Mouse (Mus musculus): ENCODE measurements around the gene Trpm8. TPM values are rescaled to one million over a fixed set of nuclear protein-coding genes. Genes with fewer than 3 reads are reported as not detected.

Gene Trpm8
- polyA plus RNA-seq, 1 experiment: not detected

DNA sequence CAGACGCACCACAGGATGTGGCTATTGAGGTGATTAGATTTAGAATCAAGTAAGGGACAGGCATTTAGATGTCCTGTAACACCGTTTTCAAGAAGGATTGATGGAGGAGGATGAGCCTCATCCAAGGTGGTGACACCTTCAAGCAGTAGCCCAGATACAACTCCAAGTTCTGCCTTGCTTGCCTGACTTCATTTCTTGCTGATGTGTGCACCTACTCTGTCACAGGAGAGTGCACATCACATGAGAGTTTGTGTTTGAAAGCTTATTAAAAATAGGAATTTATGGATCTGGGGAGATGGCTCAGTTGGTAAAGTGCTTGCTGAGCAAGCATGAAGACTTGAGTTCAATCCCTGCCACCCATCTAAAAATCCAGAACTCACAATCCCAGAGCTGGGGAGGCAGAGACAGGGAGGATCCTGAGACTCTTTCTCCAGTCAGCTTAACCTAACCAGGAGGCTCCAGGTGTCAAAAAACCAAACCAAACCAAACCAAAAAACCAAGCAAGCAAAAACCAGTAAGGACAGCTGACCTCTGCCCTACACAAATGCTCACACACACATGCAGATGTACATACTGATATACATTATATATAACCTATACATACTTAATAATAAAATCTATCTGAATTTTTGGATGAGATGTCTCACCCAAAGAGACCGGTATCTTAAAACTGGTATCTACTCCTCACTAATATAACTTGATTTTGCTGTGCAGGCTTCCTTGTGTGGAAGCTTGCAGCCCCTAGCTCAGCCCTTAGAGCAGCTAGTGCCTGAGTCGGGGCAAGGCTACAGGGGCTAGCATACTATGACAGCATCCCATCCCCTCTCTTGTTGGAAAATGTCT lies 21.4 kb downstream of the Trpm8 start:
- TF ChIP-seq GATA1 (IDR thresholded peaks at IDR 0.05; ENCODE audit: low read length): no peak

- TF ChIP-seq GATA1 (IDR thresholded peaks at IDR 0.05; ENCODE audit: low read length): no peak
These were observed 22.1 kb downstream of the Trpm8 start for GRCm38 (mm10) chr1:88299529-88299945.

- no peak for TF ChIP-seq GATA1 (IDR thresholded peaks at IDR 0.05; ENCODE audit: low read length)
These were observed 23.0 kb downstream of the Trpm8 start for GRCm38 (mm10) chr1:88300301-88301050.

DNA sequence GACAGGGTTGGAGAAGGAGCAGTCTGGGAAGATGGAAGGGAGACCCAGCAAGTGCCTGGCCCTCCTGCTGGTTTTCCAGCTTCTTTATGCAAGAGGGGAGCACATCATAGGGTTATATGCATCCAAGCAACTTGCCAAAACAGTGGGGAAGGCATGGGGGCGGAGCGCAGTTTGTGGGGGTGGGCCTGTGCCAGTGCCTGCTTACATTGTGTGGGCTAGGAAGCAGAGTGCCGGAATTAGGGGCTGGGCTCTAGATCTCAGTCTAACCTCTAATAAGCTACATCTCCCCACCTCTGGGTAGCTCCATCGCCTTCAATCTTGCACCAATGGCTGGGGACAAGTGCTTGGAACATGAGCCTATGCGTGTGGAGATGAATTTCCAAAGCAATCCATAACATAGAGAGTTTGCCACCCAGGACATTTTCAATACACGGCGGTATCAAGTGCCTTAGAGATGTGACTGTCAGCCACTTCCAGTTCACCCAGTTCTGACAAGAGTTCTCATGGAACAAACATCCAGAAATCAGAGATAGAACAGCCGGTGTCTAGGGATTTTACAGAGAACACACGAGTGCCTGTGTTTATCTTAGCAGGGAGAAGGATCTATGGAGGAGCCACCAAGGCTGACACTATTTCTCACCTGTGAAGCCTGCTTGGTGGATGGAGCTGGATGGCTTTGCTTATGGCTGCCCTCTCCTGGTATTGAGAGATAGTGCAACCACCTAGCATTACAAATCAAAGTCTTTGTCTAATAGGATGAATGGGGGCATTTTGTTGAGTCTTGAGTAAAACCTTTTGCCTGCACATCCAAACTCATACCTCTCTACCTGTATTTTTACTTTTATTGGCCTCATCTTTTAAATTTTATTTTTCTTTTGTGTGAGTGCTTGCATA lies 23.9 kb downstream of the Trpm8 start:
- TF ChIP-seq GATA1 (IDR thresholded peaks at IDR 0.05; ENCODE audit: low read length): no peak

DNA sequence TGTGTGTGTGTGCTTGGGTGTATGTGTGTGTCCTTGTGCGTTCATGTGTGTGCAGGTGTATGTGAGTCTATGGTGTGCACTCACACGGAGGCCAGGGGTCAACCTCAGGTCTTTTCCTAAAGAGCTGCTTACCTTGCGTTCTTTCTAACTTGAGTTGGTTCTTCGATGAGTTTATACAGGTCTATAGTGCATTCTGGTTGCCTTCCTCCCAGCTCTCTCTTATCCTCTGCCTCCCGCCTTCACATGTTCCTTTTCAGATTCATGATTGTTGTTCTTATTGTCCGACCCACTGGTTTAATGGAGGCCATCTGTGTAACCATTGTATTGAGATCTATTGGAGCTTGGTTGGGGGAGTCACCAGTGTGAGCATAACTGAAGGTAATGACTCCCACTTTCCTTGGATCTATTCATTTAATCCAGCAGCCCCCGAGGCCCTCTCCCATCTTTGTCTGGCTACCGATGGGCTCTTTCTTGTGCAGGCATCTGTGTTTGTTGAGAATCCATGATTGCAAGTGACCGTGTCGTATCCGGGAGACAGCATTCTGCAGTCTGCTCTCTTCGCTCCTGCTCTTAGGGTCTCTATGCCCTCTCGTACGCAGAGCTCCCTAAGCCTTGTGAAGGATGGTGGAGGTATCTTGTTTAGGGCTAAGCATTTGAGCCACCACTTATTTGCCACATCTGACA lies 24.7 kb downstream of the Trpm8 start:
- no peak for TF ChIP-seq GATA1 (IDR thresholded peaks at IDR 0.05; ENCODE audit: low read length)

- no peak for TF ChIP-seq GATA1 (IDR thresholded peaks at IDR 0.05; ENCODE audit: low read length)
These were observed 26.3 kb downstream of the Trpm8 start for GRCm38 (mm10) chr1:88303762-88304161.

- TF ChIP-seq GATA1 (IDR thresholded peaks at IDR 0.05; ENCODE audit: low read length): no peak
These were observed 27.0 kb downstream of the Trpm8 start for GRCm38 (mm10) chr1:88304261-88304985.

DNA sequence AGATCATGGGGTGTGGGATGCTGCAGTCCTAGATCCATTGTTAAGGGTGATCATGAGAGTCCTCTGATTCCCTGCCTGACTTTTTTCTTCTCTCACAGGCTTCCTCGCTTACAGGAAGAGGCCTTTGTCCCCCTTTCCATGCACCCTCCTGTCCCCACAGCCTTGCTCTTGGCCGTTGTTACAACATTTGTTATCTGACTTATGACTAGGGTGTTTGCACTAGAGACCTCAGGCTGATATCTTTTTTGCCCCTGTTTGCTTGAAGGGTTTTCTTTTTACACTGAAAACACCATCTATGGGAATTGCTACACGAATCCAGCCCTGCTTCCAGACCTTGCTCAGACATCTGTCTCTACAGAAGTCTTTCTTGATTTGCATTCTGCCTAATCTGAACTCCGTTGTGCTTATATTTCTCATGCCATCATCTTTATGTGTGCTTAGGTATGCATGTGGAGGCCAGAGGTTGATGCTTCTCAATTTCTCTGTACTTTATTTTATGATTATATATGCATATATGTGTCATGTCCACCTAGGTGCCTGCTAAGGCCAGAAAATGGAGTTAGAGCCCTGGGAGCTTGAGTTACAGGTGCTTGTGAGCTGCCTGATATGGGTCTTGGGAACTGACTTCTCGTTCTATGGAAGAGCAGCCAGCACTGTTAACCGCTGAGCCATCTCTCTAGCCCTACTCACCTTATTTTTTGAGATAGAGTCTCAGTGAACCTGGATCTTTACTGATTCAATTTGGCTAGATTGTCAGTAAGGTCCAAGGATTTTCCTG lies 27.7 kb downstream of the Trpm8 start:
- TF ChIP-seq GATA1 (IDR thresholded peaks at IDR 0.05; ENCODE audit: low read length): no peak

GRCm38 (mm10) chr1:88306543-88306942 lies 29.1 kb downstream of the Trpm8 start:
- no peak for TF ChIP-seq GATA1 (IDR thresholded peaks at IDR 0.05; ENCODE audit: low read length)

GRCm38 (mm10) chr1:88307180-88307579 lies 29.7 kb downstream of the Trpm8 start:
- TF ChIP-seq GATA1 (IDR thresholded peaks at IDR 0.05; ENCODE audit: low read length): no peak

DNA sequence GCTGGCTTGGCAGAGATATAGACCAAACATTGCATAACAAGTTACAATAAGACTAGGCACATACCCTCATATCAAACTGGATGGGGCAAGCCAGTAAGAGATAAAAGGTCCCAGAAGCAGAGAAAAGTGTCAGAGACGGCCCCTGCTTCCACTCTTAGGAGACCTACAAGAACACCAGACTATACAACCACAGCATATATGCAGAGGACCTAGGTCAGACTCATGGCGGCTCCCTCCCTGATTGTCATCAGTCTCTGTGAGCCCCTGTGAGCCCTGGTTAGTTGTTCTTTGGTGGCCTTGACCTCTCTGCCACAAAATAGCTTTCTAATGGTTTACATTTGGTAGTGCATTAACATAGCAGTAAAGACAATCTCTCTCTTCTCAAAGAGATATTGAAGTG lies 31.6 kb downstream of the Trpm8 start:
- no peak for TF ChIP-seq GATA1 (IDR thresholded peaks at IDR 0.05; ENCODE audit: low read length)

DNA sequence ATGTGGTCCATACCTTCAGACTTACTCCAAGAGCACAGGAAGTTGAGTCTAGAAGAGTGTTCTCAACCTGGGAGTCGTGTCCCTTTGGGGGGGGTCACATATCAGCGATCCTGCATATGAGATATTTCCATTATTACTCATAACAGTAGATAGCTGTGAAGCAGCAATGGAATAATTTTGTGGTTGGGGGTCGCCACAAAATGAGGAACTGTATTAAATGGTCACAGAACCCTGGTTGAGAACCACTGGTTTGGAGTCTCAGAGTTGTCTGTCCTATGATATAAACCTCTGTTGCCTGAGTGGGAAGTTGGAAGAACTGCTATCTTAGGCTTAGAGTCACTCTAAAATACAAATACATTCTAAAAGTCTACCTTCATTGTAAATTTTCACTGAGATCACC lies 32.4 kb downstream of the Trpm8 start:
- no peak for TF ChIP-seq GATA1 (IDR thresholded peaks at IDR 0.05; ENCODE audit: low read length)

DNA sequence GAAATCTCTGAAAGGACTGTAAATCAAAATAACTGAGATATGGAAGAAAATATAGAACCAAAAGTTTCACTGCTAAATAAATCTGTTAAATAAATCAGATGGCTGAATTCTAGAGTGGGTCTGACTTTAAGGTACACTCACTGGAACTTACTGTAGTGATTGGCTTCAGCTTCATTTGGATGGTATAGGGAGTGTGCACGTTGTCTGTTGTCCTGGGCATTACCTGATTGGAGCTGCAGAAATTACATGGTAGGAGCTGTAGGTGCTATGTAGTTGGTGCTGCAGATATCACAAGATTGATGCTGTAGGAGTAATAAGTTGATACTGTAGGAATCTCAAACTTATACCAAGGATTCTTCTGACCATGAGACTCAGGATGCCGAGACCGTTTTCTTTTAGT lies 32.9 kb downstream of the Trpm8 start:
- no peak for TF ChIP-seq GATA1 (IDR thresholded peaks at IDR 0.05; ENCODE audit: low read length)

- TF ChIP-seq GATA1 (IDR thresholded peaks at IDR 0.05; ENCODE audit: low read length): no peak
These were observed 39.8 kb downstream of the Trpm8 start for GRCm38 (mm10) chr1:88317279-88317678.
